Mouse (Mus musculus): ENCODE results near the gene Mrgpre.
A peak's percentile ranks its signal among the peaks of the same experiment; 100 is the strongest.

The Mrgpre gene

GRCm38 (mm10) chr7:143777375-143777774 lies 6.9 kb downstream of the Mrgpre start:
- DNase-seq (ENCODE audit: low read depth, low spot score): no peak

GRCm38 (mm10) chr7:143776137-143776536 lies 8.2 kb downstream of the Mrgpre start:
- no peak for DNase-seq (ENCODE audit: low read depth, low spot score)

- no peak for DNase-seq (ENCODE audit: low read depth, low spot score)
These were observed 14.8 kb downstream of the Mrgpre start for GRCm38 (mm10) chr7:143769461-143769860.

GRCm38 (mm10) chr7:143768267-143768666 lies 16.0 kb downstream of the Mrgpre start:
- DNase-seq (ENCODE audit: low read depth, low spot score): no peak

GRCm38 (mm10) chr7:143766893-143767292 lies 17.4 kb downstream of the Mrgpre start, which contains the start of gene Mrgprg:
Gene Mrgprg (minus strand): TSS chr7:143766993.
- no peak for DNase-seq (ENCODE audit: low read depth, low spot score)

- DNase-seq (ENCODE audit: low read depth, low spot score): no peak
These were observed 19.3 kb downstream of the Mrgpre start for GRCm38 (mm10) chr7:143764876-143765530.

- no peak for DNase-seq (ENCODE audit: low read depth, low spot score)
These were observed 20.5 kb downstream of the Mrgpre start for GRCm38 (mm10) chr7:143763794-143764193.

- no peak for DNase-seq (ENCODE audit: low read depth, low spot score)
These were observed 25.3 kb downstream of the Mrgpre start for GRCm38 (mm10) chr7:143758956-143759355.

GRCm38 (mm10) chr7:143757696-143758095 lies 26.6 kb downstream of the Mrgpre start:
- no peak for DNase-seq (ENCODE audit: low read depth, low spot score)

GRCm38 (mm10) chr7:143757027-143757390 lies 27.3 kb downstream of the Mrgpre start:
- DNase-seq (ENCODE audit: low read depth, low spot score): peak; percentile 51

GRCm38 (mm10) chr7:143756125-143757026 lies 27.9 kb downstream of the Mrgpre start, which contains the start of gene Osbpl5:
Gene Osbpl5 (minus strand): TSS chr7:143756985.
- DNase-seq (ENCODE audit: low read depth, low spot score): peak; percentile 33

GRCm38 (mm10) chr7:143755357-143756124 lies 28.8 kb downstream of the Mrgpre start:
- DNase-seq (ENCODE audit: low read depth, low spot score): no peak

GRCm38 (mm10) chr7:143753990-143754715 lies 30.1 kb downstream of the Mrgpre start:
- no peak for DNase-seq (ENCODE audit: low read depth, low spot score)

GRCm38 (mm10) chr7:143752606-143753005 lies 31.7 kb downstream of the Mrgpre start:
- no peak for DNase-seq (ENCODE audit: low read depth, low spot score)

- no peak for DNase-seq (ENCODE audit: low read depth, low spot score)
These were observed 32.2 kb downstream of the Mrgpre start for GRCm38 (mm10) chr7:143752056-143752455.

- no peak for DNase-seq (ENCODE audit: low read depth, low spot score)
These were observed 32.9 kb downstream of the Mrgpre start for GRCm38 (mm10) chr7:143751380-143751779.

GRCm38 (mm10) chr7:143749045-143749444 lies 35.3 kb downstream of the Mrgpre start:
- DNase-seq (ENCODE audit: low read depth, low spot score): no peak

GRCm38 (mm10) chr7:143748041-143748868 lies 36.0 kb downstream of the Mrgpre start:
- peak; percentile 81 for DNase-seq (ENCODE audit: low read depth, low spot score)

GRCm38 (mm10) chr7:143740653-143741052 lies 43.6 kb downstream of the Mrgpre start:
- DNase-seq (ENCODE audit: low read depth, low spot score): no peak

All from telencephalon, adult 2 months (tissue).